Mouse (Mus musculus) spleen, adult 2 months (tissue): ENCODE measurements around the gene Il11. TPM values are rescaled to one million over a fixed set of nuclear protein-coding genes. Genes with fewer than 3 reads are reported as not detected.
"Not testable (repeated sequence)": the region's sequence is repeated elsewhere in the genome, so short reads cannot be mapped to it uniquely, and the experiment has no call there.

Source experiments
- DNase-seq, 2 experiments: peaks; one replicate each; pipeline versions ENCODE4 v3.0.0 to v3.0.0-alpha.2; 2012 to 2021; ENCODE audit warnings: low spot score in 2 of 2, low read depth in 1 of 2
- H3K27ac ChIP-seq: fragments of 200-500 bp; 2 replicates; pipeline ENCODE4 v1.5.1; 2012; ENCODE audit warnings: low read length, inconsistent platforms; ENCODE audit not compliant: insufficient read depth
- H3K27me3 ChIP-seq: fragments of 200-500 bp; 2 replicates; pipeline ENCODE4 v1.6.1; 2012; ENCODE audit warnings: mild to moderate bottlenecking, moderate library complexity, low read length, inconsistent platforms; ENCODE audit not compliant: control insufficient read depth, insufficient read depth
- H3K36me3 ChIP-seq: fragments of 200-500 bp; 2 replicates; pipeline ENCODE4 v1.6.1; 2012; ENCODE audit warnings: mild to moderate bottlenecking, low read length, inconsistent platforms; ENCODE audit not compliant: control insufficient read depth, insufficient read depth
- H3K4me1 ChIP-seq: fragments of 200-500 bp; 2 replicates; pipeline ENCODE4 v1.6.1; 2011; ENCODE audit warnings: inconsistent platforms; ENCODE audit not compliant: control insufficient read depth, insufficient read depth, insufficient read length
- H3K4me3 ChIP-seq: fragments of 200-500 bp; 2 replicates; pipeline ENCODE4 v1.5.1; 2011; ENCODE audit warnings: mild to moderate bottlenecking, inconsistent platforms; ENCODE audit not compliant: insufficient read depth, insufficient read length; ENCODE audit errors: extremely low read depth
- CTCF ChIP-seq: fragments of 200-500 bp; IDR thresholded peaks from 2 replicates; pipeline ENCODE4 v1.5.1; 2011; ENCODE audit warnings: mild to moderate bottlenecking, inconsistent platforms; ENCODE audit not compliant: insufficient read depth, insufficient read length, insufficient replicate concordance; ENCODE audit errors: extremely low read depth
- POLR2A ChIP-seq: fragments of 200-500 bp; IDR thresholded peaks from 2 replicates; pipeline ENCODE4 v1.6.1; 2011; ENCODE audit warnings: low read depth, low read length, inconsistent platforms
- WGBS: fragments of 180-500 bp; shearing (Covaris S2); methylation state at CpG from one replicate; pipeline ENCODE4 v1.1.7; 2018; 5-methylcytosine and 5-hydroxymethylcytosine counted together
- polyA plus RNA-seq: library from polyadenylated mRNA; depleted of rRNA; stranded (reverse); fragments of >200 nt; gene quantifications from 2 replicates; pipeline ENCODE4 v1.2.3, GENCODE M21; 2012; rRNA removed

Il11 gene
- 0.09 and 0.23 TPM in 2 replicates for polyA plus RNA-seq

DNA sequence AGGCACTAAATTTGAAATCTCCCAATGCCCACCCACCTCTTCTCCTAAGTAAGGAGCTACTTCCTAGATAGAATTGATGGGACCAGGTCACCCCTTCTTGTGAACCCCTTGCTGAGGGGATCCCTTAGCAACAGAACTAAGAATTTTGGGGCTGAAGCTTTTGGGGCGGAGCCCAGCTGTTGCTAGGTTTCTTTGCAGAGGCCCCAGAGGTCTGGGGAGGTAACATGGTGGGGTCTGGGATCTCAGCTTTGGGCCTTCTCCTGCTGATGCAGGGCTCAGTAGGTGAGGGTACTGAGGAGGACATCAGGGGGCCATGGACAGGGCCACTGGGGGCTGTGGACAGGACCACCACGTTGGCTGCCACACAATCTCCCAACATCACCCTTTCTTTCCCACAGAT lies at the start of gene Il11, which contains the start of gene Tmem190:
Il11 (minus strand) TSS at position 101 of the 400 bp plus-strand sequence.
Tmem190 (plus strand) TSS at position 179 of the 400 bp plus-strand sequence.
- Histone ChIP-seq H3K4me1 (no peaks in the 10 kb centered on the region), H3K27ac (no peak within 1 kb of the TSS), H3K4me3 (no peak within 1 kb of the TSS), H3K27me3 (peaks cover 3% of the 10 kb centered on the region; the same call in 1 of the 2 replicates), H3K36me3 (no peaks in the 10 kb centered on the region)
- DNase-seq, result no peak
- WGBS, result 86% methylated on average over 2 of the region's 2 CpGs
- TF ChIP-seq CTCF (no peak), POLR2A (no peak)

DNA sequence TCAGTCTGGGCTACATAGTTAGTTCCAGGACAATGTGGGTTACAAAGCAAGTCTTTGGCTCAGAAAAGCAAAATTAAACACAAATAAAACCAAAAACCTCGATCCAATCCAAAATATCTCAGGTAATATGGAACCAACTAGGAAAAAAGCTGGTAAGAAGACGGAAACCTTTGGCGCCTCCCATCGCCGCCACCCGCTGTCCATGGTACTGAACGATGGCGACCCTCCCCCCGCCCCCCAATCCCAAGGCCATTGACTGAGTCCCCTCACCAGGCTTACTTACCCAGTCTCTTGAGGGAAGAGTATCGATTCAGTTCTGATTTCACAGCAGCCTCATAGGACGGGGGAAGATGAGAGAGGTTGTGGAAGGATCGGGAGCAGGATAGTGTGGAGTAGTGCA lies 47.8 kb upstream of the Il11 start:
- Histone ChIP-seq H3K27me3 (no peaks in the 10 kb centered on the region; the same call in 1 of the 2 replicates), H3K4me1 (no peaks in the 10 kb centered on the region), H3K36me3 (no peaks in the 10 kb centered on the region), H3K4me3 (no peak overlapping the region), H3K27ac (no peak overlapping the region)
- DNase-seq, result no peak
- 14% methylated on average over 12 of the region's 12 CpGs for WGBS
- TF ChIP-seq CTCF (no peak), POLR2A (no peak)

DNA sequence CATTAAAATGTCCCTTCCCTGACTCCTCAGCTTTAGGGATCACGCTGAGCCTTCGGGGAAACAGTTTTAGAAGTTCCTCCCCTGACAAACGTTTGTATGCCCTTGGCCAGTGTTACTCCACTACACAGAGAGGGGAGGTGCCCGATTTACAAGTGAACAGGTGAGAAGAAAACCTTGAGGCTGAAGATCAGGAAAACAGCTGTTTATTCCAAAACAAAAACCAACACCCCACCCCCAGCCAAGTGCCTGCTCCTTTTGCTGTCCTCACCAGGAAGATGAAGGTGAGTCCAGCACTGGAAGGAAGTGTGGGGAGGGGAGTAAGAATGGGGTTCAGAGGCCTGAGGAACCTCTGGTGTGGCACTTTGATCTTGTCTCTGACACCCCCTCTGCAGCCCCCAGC lies 42.7 kb upstream of the Il11 start:
- Histone ChIP-seq H3K27ac (no peak overlapping the region), H3K4me1 (no peaks in the 10 kb centered on the region), H3K4me3 (no peak overlapping the region), H3K27me3 (no peaks in the 10 kb centered on the region), H3K36me3 (no peaks in the 10 kb centered on the region)
- WGBS, result 57% methylated on average over 4 of the region's 4 CpGs
- TF ChIP-seq CTCF (no peak), POLR2A (no peak)
- DNase-seq, result no peak

DNA sequence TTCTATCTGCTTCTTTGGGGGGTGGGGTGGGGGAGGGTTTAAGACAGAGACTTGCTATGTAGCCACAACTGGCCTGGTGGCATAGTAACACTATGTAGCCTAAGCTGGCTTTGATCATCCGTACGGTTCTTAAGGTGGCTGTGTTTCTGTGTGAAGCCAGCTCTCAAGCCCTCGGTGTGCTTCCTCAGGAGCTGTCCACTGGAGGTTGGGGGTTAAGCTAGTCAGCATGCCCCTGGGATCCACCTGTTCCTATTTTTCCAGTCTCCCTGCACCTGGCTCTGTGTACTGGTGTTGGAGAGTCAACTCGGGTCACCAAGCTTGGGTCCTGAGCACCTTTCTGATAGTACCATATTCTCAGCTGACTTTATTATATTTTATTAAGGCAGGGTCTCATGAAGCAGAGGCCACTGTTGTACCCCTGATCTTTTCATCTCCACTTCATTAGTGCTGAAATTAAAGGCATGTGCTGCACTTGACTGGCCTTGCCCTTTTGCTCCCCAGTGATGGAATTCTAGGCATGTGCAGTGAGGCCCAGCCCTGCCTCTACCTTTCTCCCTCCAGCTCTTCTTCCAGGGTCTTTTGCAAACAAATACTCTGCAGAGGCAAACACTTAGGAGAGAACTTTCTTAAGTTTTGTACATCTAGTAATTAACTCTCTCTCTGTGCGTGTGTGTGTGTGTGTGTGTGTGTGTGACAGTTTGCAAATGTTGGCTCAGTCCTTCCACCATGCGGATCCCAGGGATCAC lies 39.7 kb upstream of the Il11 start:
- TF ChIP-seq CTCF (no peak), POLR2A (no peak)
- Histone ChIP-seq H3K4me3 (no peak overlapping the region), H3K27ac (no peak overlapping the region), H3K27me3 (no peaks in the 10 kb centered on the region), H3K4me1 (no peaks in the 10 kb centered on the region), H3K36me3 (no peaks in the 10 kb centered on the region)
- 81% methylated on average over 6 of the region's 6 CpGs for WGBS
- DNase-seq, result no peak

DNA sequence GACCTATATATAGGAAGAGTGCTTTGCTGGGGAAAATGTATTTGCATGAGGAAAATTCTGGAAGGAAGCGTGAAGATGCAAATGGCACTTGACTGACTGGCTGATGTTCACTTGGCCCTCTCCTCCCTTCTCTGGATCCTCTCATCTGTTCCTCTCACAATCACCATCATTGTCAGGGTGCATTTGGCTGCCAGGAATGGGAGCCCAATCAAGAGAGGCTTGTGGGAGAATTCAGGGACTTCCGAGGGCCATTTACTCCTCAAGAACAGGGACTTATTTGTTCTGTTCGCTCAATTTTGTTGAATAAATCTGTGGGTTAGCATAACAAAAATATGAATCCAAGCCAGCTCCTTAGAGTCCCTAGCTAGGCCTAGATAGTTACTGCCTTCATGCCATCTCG lies 39.0 kb upstream of the Il11 start:
- Histone ChIP-seq H3K36me3 (no peaks in the 10 kb centered on the region), H3K4me1 (no peaks in the 10 kb centered on the region), H3K27ac (no peak overlapping the region), H3K27me3 (no peaks in the 10 kb centered on the region), H3K4me3 (no peak overlapping the region)
- 88% methylated on average over 4 of the region's 4 CpGs for WGBS
- no peak for TF ChIP-seq POLR2A
- no peak for DNase-seq

DNA sequence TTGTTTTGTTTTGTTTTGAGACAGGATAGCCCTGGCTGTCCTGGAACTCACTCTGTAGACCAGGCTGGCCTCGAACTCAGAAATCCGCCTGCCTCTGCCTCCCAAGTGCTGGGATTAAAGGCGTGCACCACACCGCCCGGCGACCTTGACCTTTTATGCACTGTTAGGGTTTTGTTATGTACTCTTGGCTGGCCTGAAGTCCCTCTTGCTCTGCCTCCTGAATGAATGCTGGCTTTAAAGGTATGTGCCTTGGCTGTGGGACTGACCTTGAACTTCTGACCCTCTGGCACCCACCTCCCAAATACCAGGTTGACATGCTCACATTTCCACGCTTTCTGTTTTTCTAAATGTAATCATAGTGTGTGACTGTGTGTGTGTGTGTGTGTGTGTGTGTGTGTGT lies 38.3 kb upstream of the Il11 start:
- H3K4me1 ChIP-seq, DNase-seq, H3K27ac ChIP-seq, H3K27me3 ChIP-seq, H3K4me3 ChIP-seq, H3K36me3 ChIP-seq: not testable (repeated sequence)
- WGBS, result 86% methylated on average over 7 of the region's 7 CpGs

DNA sequence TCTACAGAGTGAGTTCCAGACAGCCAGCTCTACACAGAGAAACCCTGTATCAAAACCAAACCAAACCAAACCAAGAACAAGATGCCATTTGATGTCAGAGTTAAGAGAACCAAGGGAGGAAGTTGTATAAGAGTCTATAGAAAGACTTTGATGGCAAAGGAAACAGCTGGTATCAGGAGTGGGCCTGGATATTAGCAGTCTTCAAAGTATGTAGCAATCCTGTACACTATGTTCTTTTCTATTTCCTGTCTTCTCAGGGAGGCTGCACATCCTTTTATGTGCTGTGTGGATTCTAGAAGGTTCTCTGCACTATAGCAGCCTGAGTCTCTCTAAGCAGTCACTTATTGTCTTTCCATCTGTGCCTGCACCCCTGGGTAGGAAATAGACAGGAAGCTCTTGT lies 33.9 kb upstream of the Il11 start:
- no peaks in the 10 kb centered on the region for H3K27me3 ChIP-seq
- H3K4me3 ChIP-seq, result no peak overlapping the region
- 0 out of 2 replicates have a peak overlapping the region, but pooled peaks have one; percentile 21 for H3K27ac ChIP-seq
- DNase-seq, result no peak
- H3K4me1 ChIP-seq, result peaks cover 5% of the 10 kb centered on the region
- TF ChIP-seq CTCF (no peak), POLR2A (no peak)
- no peaks in the 10 kb centered on the region for H3K36me3 ChIP-seq
